Mouse (Mus musculus): Measurements from ENCODE around the gene Far2. TPM values are rescaled to one million over a fixed set of nuclear protein-coding genes. Genes with fewer than 3 reads are reported as not detected.
A peak's percentile ranks its signal among the peaks of the same experiment; 100 is the strongest.

Gene Far2
- polyA plus RNA-seq, 1 experiment from 2014 or later, result 7.8 TPM

DNA sequence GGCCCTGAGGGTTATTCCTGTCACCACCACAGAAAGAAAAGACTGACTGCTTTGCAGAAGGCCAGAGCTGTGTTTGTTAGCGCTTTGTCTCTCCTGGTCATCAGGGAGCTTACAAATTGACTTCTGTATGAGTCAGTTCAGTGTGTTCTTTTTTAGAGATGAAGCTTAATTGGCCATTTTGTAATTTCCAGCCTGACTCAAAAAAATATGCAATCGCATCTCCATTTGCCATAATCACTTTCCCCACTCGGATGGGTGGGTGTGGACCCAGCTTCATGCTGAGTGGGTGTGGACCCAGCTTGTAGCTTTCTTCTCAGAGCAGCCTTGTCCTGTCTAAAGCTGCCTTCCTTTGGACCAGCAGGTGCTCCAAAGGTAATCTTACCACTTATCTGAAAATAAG lies 26.5 kb downstream of the Far2 start:
- WGBS, result 75% methylated on average over 3 of the region's 3 CpGs
- Histone ChIP-seq H3K4me2 (ENCODE audit: low read depth, low read length) (no peak overlapping the region), H3K36me3 (ENCODE audit: control insufficient read depth, insufficient read depth, low read length) (no peaks in the 10 kb centered on the region), H3K27ac (ENCODE audit: low read length) (no peak overlapping the region), H3K9me3 (ENCODE audit: control insufficient read depth, low read length) (no peaks in the 10 kb centered on the region), H3K4me3 (ENCODE audit: low read length) (no peak overlapping the region), H3K27me3 (replicated peaks; ENCODE audit: control insufficient read depth, insufficient read depth, low read length) (no peaks in the 10 kb centered on the region), H3K4me1 (ENCODE audit: control insufficient read depth, insufficient read depth, low read length) (no peaks in the 10 kb centered on the region), H3K9ac (ENCODE audit: low read depth, low read length) (no peak overlapping the region)
- ATAC-seq, result no peak

DNA sequence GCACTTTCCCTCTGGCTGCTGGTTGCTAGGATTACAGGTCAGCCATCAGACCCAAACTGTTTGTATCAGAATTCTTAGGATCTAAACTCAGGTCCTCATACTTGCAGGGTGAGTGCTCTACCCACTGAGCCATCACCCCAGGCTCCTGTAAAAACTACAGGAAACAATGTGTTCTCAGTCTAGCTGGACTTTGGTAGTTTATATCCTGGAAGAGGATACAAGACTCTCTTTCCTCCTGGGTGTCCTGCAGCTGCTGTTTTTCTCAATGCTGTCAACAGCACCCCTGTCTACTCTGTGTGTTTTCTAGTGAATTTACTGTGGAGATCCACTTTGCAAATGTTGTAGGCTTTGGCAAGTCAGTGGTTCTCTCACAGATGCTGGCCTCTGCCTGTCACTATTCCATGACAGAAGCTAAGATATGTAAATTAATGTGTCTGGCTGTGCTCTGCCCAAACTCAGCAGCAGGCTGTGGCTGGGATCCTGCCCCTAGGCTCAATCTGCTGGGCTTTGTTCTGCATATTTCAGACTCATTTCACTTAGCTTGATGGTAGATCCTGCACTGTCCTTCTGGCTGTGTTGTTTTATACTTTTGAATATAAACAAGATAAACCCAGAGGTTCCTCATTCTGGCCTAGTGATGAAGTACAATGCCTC lies 27.3 kb downstream of the Far2 start:
- no peak for ATAC-seq

DNA sequence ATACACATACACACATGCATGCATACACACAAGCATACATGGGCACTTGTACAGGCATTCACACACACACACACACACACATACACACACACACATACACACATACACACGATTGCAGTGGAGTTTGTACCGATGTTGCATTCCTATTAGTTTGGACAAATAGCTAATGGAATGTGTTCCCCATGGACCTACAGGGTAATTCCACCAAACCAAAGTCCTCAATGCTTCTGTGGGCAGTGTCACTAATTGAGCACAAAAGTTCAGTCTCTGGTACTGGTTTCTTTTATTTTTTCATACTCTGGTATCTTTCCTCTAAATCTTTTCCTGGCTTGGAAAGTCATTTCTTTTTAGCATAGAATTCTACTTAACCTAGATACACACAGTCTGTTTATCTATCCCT lies 36.8 kb downstream of the Far2 start:
- no peaks in the 10 kb centered on the region for H3K9me3 ChIP-seq (ENCODE audit: control insufficient read depth, low read length)
- no peak overlapping the region for H3K4me2 ChIP-seq (ENCODE audit: low read depth, low read length)
- H3K27me3 ChIP-seq (replicated peaks; ENCODE audit: control insufficient read depth, insufficient read depth, low read length), result no peaks in the 10 kb centered on the region
- no peaks in the 10 kb centered on the region for H3K4me1 ChIP-seq (ENCODE audit: control insufficient read depth, insufficient read depth, low read length)
- ATAC-seq, result peak; percentile 78
- H3K27ac ChIP-seq (ENCODE audit: low read length), result no peak overlapping the region
- 82% methylated on average over 2 of the region's 2 CpGs for WGBS
- no peaks in the 10 kb centered on the region for H3K36me3 ChIP-seq (ENCODE audit: control insufficient read depth, insufficient read depth, low read length)
- H3K4me3 ChIP-seq (ENCODE audit: low read length), result no peak overlapping the region
- no peak overlapping the region for H3K9ac ChIP-seq (ENCODE audit: low read depth, low read length)

More for the DNA sequence above, 27.3 kb downstream of the Far2 start:
- no peak overlapping the region for H3K4me2 ChIP-seq (ENCODE audit: low read depth, low read length)
- H3K4me1 ChIP-seq (ENCODE audit: control insufficient read depth, insufficient read depth, low read length), result no peaks in the 10 kb centered on the region
- H3K36me3 ChIP-seq (ENCODE audit: control insufficient read depth, insufficient read depth, low read length), result no peaks in the 10 kb centered on the region
- no peak overlapping the region for H3K9ac ChIP-seq (ENCODE audit: low read depth, low read length)
- H3K27ac ChIP-seq (ENCODE audit: low read length), result no peak overlapping the region
- H3K4me3 ChIP-seq (ENCODE audit: low read length), result no peak overlapping the region
- no peaks in the 10 kb centered on the region for H3K27me3 ChIP-seq (replicated peaks; ENCODE audit: control insufficient read depth, insufficient read depth, low read length)
- H3K9me3 ChIP-seq (ENCODE audit: control insufficient read depth, low read length), result no peaks in the 10 kb centered on the region

DNA sequence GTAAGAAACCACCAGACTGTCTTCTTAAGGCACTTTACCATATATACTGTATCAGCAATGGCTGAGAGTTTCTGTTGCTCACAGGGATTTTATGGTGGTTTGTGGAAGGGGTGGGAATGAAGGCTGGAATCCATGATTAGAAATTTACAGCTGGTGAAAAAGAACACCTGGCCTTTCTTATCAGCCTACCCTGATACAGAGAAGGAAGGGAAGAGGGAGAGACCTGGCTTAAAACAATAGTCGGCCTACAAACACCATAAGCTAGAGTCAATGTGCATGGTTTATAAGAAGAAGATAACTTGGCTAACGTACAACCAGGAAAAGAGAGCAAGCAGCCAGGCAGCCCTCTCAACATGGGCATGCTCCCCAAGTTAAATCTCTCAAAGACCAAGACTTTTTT lies 37.3 kb downstream of the Far2 start:
- Histone ChIP-seq H3K27ac (ENCODE audit: low read length) (peak overlapping the region; percentile 46; the same call in 1 of the 2 replicates), H3K27me3 (replicated peaks; ENCODE audit: control insufficient read depth, insufficient read depth, low read length) (no peaks in the 10 kb centered on the region), H3K4me2 (ENCODE audit: low read depth, low read length) (no peak overlapping the region), H3K9me3 (ENCODE audit: control insufficient read depth, low read length) (no peaks in the 10 kb centered on the region), H3K4me1 (ENCODE audit: control insufficient read depth, insufficient read depth, low read length) (no peaks in the 10 kb centered on the region), H3K36me3 (ENCODE audit: control insufficient read depth, insufficient read depth, low read length) (no peaks in the 10 kb centered on the region), H3K9ac (ENCODE audit: low read depth, low read length) (no peak overlapping the region), H3K4me3 (ENCODE audit: low read length) (no peak overlapping the region)
- WGBS, result 45% methylated on average over 2 of the region's 2 CpGs
- peak; percentile 93 for ATAC-seq

DNA sequence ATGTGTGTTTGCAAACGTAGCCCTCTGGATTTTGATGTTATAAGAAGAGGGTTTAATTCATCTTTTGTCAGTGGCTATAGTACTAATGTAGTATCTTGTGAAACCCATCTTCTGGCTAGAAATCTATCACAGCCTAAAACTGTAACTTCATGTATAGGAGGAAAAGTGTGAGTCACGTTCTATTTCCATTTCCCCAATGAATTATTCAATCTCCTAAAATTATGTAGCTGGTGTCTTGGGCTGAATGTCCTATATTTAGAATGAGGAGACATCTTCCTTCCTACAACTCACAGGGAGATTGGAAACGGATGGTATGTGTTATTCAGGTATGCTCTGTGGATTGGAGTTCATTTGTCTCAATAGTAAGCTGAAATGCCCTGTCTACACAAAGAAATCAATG lies 50.0 kb downstream of the Far2 start:
- Histone ChIP-seq H3K9me3 (ENCODE audit: control insufficient read depth, low read length) (no peaks in the 10 kb centered on the region), H3K4me3 (ENCODE audit: low read length) (no peak overlapping the region), H3K4me2 (ENCODE audit: low read depth, low read length) (no peak overlapping the region), H3K36me3 (ENCODE audit: control insufficient read depth, insufficient read depth, low read length) (no peaks in the 10 kb centered on the region), H3K27me3 (replicated peaks; ENCODE audit: control insufficient read depth, insufficient read depth, low read length) (no peaks in the 10 kb centered on the region), H3K4me1 (ENCODE audit: control insufficient read depth, insufficient read depth, low read length) (no peaks in the 10 kb centered on the region), H3K9ac (ENCODE audit: low read depth, low read length) (no peak overlapping the region), H3K27ac (ENCODE audit: low read length) (no peak overlapping the region)
- no peak for ATAC-seq
- 69% methylated on average over 3 of the region's 3 CpGs for WGBS

DNA sequence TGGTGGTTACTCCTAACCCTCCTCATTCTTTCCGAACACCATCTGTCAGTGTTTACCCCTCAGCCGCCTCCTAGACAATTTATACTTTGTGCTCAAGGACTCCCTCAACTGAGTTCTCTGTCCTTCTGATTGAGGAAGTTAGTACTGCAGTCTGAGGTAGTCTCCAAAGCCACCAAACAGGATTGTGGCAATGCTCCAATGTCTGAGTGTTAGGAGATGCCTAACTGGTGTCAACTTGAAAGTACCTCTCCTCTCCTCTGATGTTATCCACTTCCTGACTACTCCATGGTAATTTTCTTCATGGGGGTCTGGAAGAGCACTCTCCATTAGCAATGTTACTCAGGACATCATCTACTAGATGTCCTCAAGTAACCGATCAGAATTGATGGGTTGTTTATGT lies 54.9 kb downstream of the Far2 start:
- no peak overlapping the region for H3K27ac ChIP-seq (ENCODE audit: low read length)
- no peaks in the 10 kb centered on the region for H3K27me3 ChIP-seq (replicated peaks; ENCODE audit: control insufficient read depth, insufficient read depth, low read length)
- H3K9ac ChIP-seq (ENCODE audit: low read depth, low read length), result no peak overlapping the region
- H3K4me3 ChIP-seq (ENCODE audit: low read length), result no peak overlapping the region
- no peak overlapping the region for H3K4me2 ChIP-seq (ENCODE audit: low read depth, low read length)
- 61% methylated on average over 3 of the region's 3 CpGs for WGBS
- H3K36me3 ChIP-seq (ENCODE audit: control insufficient read depth, insufficient read depth, low read length), result no peaks in the 10 kb centered on the region
- H3K9me3 ChIP-seq (ENCODE audit: control insufficient read depth, low read length), result no peaks in the 10 kb centered on the region
- H3K4me1 ChIP-seq (ENCODE audit: control insufficient read depth, insufficient read depth, low read length), result no peaks in the 10 kb centered on the region
- ATAC-seq, result no peak

DNA sequence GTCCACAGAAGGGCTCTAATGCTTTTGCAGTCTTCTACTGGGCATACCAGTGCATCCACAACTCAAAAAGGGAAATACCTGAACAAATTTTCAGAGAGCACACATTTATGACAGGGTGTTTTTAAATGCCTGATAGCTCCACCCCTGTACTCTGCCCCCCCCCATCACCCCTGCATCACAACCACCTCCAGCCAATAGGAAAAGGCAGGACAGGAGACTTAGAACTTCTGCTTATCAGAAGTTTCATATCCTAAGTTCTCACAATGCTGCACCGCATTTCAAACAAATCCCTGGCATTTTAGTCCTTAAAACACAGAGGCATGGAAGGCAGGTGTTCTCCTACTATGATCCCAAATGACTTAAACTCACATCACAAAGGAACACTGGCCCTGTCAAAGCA lies 55.4 kb downstream of the Far2 start:
- Histone ChIP-seq H3K4me2 (ENCODE audit: low read depth, low read length) (no peak overlapping the region), H3K9ac (ENCODE audit: low read depth, low read length) (no peak overlapping the region), H3K4me1 (ENCODE audit: control insufficient read depth, insufficient read depth, low read length) (no peaks in the 10 kb centered on the region), H3K36me3 (ENCODE audit: control insufficient read depth, insufficient read depth, low read length) (no peaks in the 10 kb centered on the region), H3K9me3 (ENCODE audit: control insufficient read depth, low read length) (no peaks in the 10 kb centered on the region), H3K4me3 (ENCODE audit: low read length) (no peak overlapping the region), H3K27me3 (replicated peaks; ENCODE audit: control insufficient read depth, insufficient read depth, low read length) (no peaks in the 10 kb centered on the region), H3K27ac (ENCODE audit: low read length) (no peak overlapping the region)
- no peak for ATAC-seq
- 84% methylated on average over 1 of the region's 1 CpGs for WGBS

DNA sequence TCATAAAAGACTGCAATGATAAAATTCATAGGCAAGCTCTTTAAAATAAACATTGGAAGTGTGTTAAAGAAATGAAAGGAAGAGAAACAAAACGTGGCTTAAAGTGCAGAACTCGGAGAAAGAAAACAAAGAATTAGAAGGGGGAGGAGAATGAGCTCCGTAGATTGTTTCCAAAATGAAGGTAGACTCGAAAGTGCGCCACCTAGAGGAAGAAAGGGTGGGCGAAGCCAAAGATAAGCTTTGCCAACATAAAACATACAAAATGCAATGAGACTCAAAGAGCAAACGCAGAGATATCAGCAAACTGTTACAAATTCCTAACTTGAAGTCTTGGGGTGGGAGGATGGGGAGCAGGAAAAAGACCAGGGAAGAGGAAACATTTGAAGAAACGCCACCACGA lies 57.2 kb downstream of the Far2 start:
- H3K9ac ChIP-seq (ENCODE audit: low read depth, low read length), result no peak overlapping the region
- ATAC-seq, result no peak
- 32% methylated on average over 8 of the region's 9 CpGs for WGBS
- no peaks in the 10 kb centered on the region for H3K36me3 ChIP-seq (ENCODE audit: control insufficient read depth, insufficient read depth, low read length)
- no peak overlapping the region for H3K4me2 ChIP-seq (ENCODE audit: low read depth, low read length)
- no peak overlapping the region for H3K27ac ChIP-seq (ENCODE audit: low read length)
- no peaks in the 10 kb centered on the region for H3K27me3 ChIP-seq (replicated peaks; ENCODE audit: control insufficient read depth, insufficient read depth, low read length)
- no peak overlapping the region for H3K4me3 ChIP-seq (ENCODE audit: low read length)
- H3K4me1 ChIP-seq (ENCODE audit: control insufficient read depth, insufficient read depth, low read length), result no peaks in the 10 kb centered on the region
- no peaks in the 10 kb centered on the region for H3K9me3 ChIP-seq (ENCODE audit: control insufficient read depth, low read length)

DNA sequence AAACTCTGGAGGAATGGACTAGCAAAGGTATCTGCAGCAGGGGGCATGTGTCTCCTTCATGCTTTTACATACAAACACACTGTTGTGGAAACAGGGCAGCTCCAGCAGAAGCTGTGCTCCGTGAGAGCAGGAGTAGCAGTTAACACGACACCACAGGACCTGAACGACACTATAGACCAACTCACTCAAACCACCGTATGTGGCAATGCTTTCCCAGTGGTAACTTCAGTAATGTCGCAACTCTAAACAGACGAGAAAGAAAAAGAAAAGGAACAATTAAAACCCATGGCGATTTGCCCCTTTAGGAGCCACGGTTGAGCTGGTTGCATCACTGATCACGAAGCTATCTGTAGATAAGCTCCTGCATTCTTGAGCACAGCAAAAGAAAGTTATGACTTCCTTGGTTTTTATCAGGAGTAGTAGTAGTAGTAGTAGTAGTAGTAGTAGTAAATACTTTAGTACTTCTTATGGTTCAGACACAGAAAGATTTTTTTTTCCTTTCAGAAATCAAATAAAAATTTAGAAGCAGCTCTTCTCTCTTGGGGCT lies 58.7 kb downstream of the Far2 start:
- Histone ChIP-seq H3K4me2 (ENCODE audit: low read depth, low read length) (no peak overlapping the region), H3K9me3 (ENCODE audit: control insufficient read depth, low read length) (no peaks in the 10 kb centered on the region), H3K4me3 (ENCODE audit: low read length) (no peak overlapping the region), H3K9ac (ENCODE audit: low read depth, low read length) (no peak overlapping the region), H3K4me1 (ENCODE audit: control insufficient read depth, insufficient read depth, low read length) (no peaks in the 10 kb centered on the region), H3K27me3 (replicated peaks; ENCODE audit: control insufficient read depth, insufficient read depth, low read length) (no peaks in the 10 kb centered on the region), H3K36me3 (ENCODE audit: control insufficient read depth, insufficient read depth, low read length) (no peaks in the 10 kb centered on the region), H3K27ac (ENCODE audit: low read length) (no peak overlapping the region)
- 68% methylated on average over 9 of the region's 9 CpGs for WGBS
- no peak for ATAC-seq
